Mouse (Mus musculus) brown adipose tissue, adult 24 weeks (tissue): Measurements from ENCODE around the gene Fer. TPM values are rescaled to one million over a fixed set of nuclear protein-coding genes. Genes with fewer than 3 reads are reported as not detected.

Source experiments
- H3K27ac ChIP-seq: fragments of 200-500 bp; replicated peaks from 2 replicates; pipeline ENCODE4 v1.5.1; 2012; ENCODE audit warnings: low read depth, mild to moderate bottlenecking, low read length
- H3K4me1 ChIP-seq: fragments of 200-500 bp; 2 replicates; pipeline ENCODE4 v1.6.1; 2012; ENCODE audit warnings: low read length, mixed read lengths; ENCODE audit not compliant: control insufficient read depth, insufficient read depth, insufficient read length
- H3K4me3 ChIP-seq: fragments of 200-500 bp; 2 replicates; pipeline ENCODE4 v1.5.1; 2012; ENCODE audit warnings: low read depth, mild to moderate bottlenecking, low read length, moderate library complexity; ENCODE audit not compliant: insufficient read depth
- polyA plus RNA-seq: library from polyadenylated mRNA; stranded (reverse); fragments of >200 nt; gene quantifications from 2 replicates; pipeline ENCODE4 v1.2.4, GENCODE M21; 2012; ENCODE audit not compliant: missing spikeins, insufficient read depth, insufficient read length

Gene Fer
- polyA plus RNA-seq, 1 experiment = 10.2 TPM

- 0 out of 2 replicates have a peak overlapping the region, but pooled peaks have one; percentile 7 for H3K27ac ChIP-seq
- H3K4me1 ChIP-seq = peaks cover 3% of the 10 kb centered on the region; the same call in 1 of the 2 replicates
These were observed 13.7 kb upstream of the Fer start for GRCm38 (mm10) chr17:63849151-63849550.

GRCm38 (mm10) chr17:63849566-63849965 is 13.3 kb upstream of the Fer start:
- H3K4me1 ChIP-seq = peaks cover 3% of the 10 kb centered on the region; the same call in 1 of the 2 replicates
- 0 out of 2 replicates have a peak overlapping the region, but pooled peaks have one; percentile 7 for H3K27ac ChIP-seq
- H3K4me3 ChIP-seq = peak overlapping the region; percentile 83

More at GRCm38 (mm10) chr17:63849151-63849550, 13.7 kb upstream of the Fer start:
- peak overlapping the region; percentile 83 for H3K4me3 ChIP-seq

GRCm38 (mm10) chr17:63850016-63850415 is 12.8 kb upstream of the Fer start:
- peak overlapping the region; percentile 83; the same call in 1 of the 2 replicates for H3K4me3 ChIP-seq
- H3K27ac ChIP-seq = no peak overlapping the region
- H3K4me1 ChIP-seq = peaks cover 3% of the 10 kb centered on the region; the same call in 1 of the 2 replicates

- Histone ChIP-seq H3K27ac (no peak overlapping the region), H3K4me3 (no peak overlapping the region), H3K4me1 (no peaks in the 10 kb centered on the region)
These were observed 5.8 kb upstream of the Fer start for GRCm38 (mm10) chr17:63857023-63857544.

GRCm38 (mm10) chr17:63860988-63861387 is 1.9 kb upstream of the Fer start:
- Histone ChIP-seq H3K4me1 (no peaks in the 10 kb centered on the region), H3K27ac (no peak overlapping the region), H3K4me3 (no peak overlapping the region)

GRCm38 (mm10) chr17:63862399-63862798 is 463 bp upstream of the Fer start:
- no peak overlapping the region for H3K4me3 ChIP-seq
- H3K4me1 ChIP-seq = no peaks in the 10 kb centered on the region
- no peak overlapping the region for H3K27ac ChIP-seq

GRCm38 (mm10) chr17:63863647-63864149 is 836 bp downstream of the Fer start, which contains the start of gene A930002H24Rik:
A930002H24Rik (minus strand) TSS chr17:63863791.
- Histone ChIP-seq H3K4me3 (peak within 1 kb of the TSS; percentile 82), H3K27ac (peak within 1 kb of the TSS; percentile 88), H3K4me1 (no peaks in the 10 kb centered on the region)

GRCm38 (mm10) chr17:63864171-63864571 is 1.3 kb downstream of the Fer start:
- Histone ChIP-seq H3K27ac (peak overlapping the region; percentile 35), H3K4me3 (peak overlapping the region; percentile 82), H3K4me1 (no peaks in the 10 kb centered on the region)

- Histone ChIP-seq H3K27ac (no peak overlapping the region), H3K4me3 (no peak overlapping the region), H3K4me1 (peaks cover 6% of the 10 kb centered on the region; the same call in 1 of the 2 replicates)
These were observed 8.9 kb downstream of the Fer start for GRCm38 (mm10) chr17:63871773-63872172.

- Histone ChIP-seq H3K27ac (no peak overlapping the region), H3K4me1 (0 out of 2 replicates have a peak, but pooled peaks cover 5% of the 10 kb centered on the region)
These were observed 16.0 kb downstream of the Fer start for GRCm38 (mm10) chr17:63878889-63879288.

GRCm38 (mm10) chr17:63880009-63880408 is 17.1 kb downstream of the Fer start:
- Histone ChIP-seq H3K4me1 (0 out of 2 replicates have a peak, but pooled peaks cover 5% of the 10 kb centered on the region), H3K4me3 (no peak overlapping the region), H3K27ac (no peak overlapping the region)

More at GRCm38 (mm10) chr17:63878889-63879288, 16.0 kb downstream of the Fer start:
- no peak overlapping the region for H3K4me3 ChIP-seq

- H3K27ac ChIP-seq = no peak overlapping the region
- H3K4me1 ChIP-seq = peaks cover 3% of the 10 kb centered on the region
- no peak overlapping the region for H3K4me3 ChIP-seq
These were observed 24.1 kb downstream of the Fer start for GRCm38 (mm10) chr17:63886988-63887387.

GRCm38 (mm10) chr17:63890611-63891010 is 27.7 kb downstream of the Fer start:
- no peak overlapping the region for H3K27ac ChIP-seq

GRCm38 (mm10) chr17:63895829-63896228 is 33.0 kb downstream of the Fer start:
- Histone ChIP-seq H3K4me1 (peaks cover 3% of the 10 kb centered on the region), H3K4me3 (no peak overlapping the region)

More at GRCm38 (mm10) chr17:63890611-63891010, 27.7 kb downstream of the Fer start:
- Histone ChIP-seq H3K4me3 (no peak overlapping the region), H3K4me1 (peaks cover 3% of the 10 kb centered on the region)

GRCm38 (mm10) chr17:63897050-63897449 is 34.2 kb downstream of the Fer start:
- Histone ChIP-seq H3K27ac (no peak overlapping the region), H3K4me1 (no peaks in the 10 kb centered on the region), H3K4me3 (no peak overlapping the region)

More at GRCm38 (mm10) chr17:63895829-63896228, 33.0 kb downstream of the Fer start:
- H3K27ac ChIP-seq = no peak overlapping the region

- Histone ChIP-seq H3K27ac (no peak overlapping the region), H3K4me3 (no peak overlapping the region), H3K4me1 (no peaks in the 10 kb centered on the region)
These were observed 46.4 kb downstream of the Fer start for GRCm38 (mm10) chr17:63909297-63909696.
